Mouse (Mus musculus) heart, embryonic 14.5 days (tissue): ENCODE measurements around the gene Rftn1. TPM values are rescaled to one million over a fixed set of nuclear protein-coding genes. Genes with fewer than 3 reads are reported as not detected.
A peak's percentile ranks its signal among the peaks of the same experiment; 100 is the strongest.

Experiments
- ATAC-seq: fragments of 200-750 bp; cut with Nextera tagmentation; 2 replicates; pipeline ENCODE4 v1.8.0; 2017; ENCODE audit warnings: low read depth, moderate TSS enrichment; ENCODE audit not compliant: insufficient number of reproducible peaks, insufficient read depth, low FRiP score
- H3K27ac ChIP-seq, 2 experiments: fragments of 200-500 bp in 1 of 2; fragments of 300-500 bp in 1 of 2; sonication (generic) in 1 of 2; replicated peaks in 1 of 2; 2 replicates each; pipeline ENCODE4 v1.5.1; 2012 to 2014; ENCODE audit warnings: low read depth in 2 of 2, low read length in 2 of 2, control low read depth in 1 of 2, mild to moderate bottlenecking in 1 of 2, mixed read lengths in 1 of 2; ENCODE audit not compliant: control insufficient read depth in 1 of 2, insufficient read depth in 1 of 2
- H3K27me3 ChIP-seq: fragments of 300-500 bp; sonication (generic); 2 replicates; pipeline ENCODE4 v1.6.1; 2014; ENCODE audit warnings: mild to moderate bottlenecking, low read length, control low read depth; ENCODE audit not compliant: control insufficient read depth, insufficient read depth
- H3K36me3 ChIP-seq: fragments of 300-500 bp; sonication (generic); 2 replicates; pipeline ENCODE4 v1.6.1; 2014; ENCODE audit warnings: mild to moderate bottlenecking, control low read depth, low read length, mixed read lengths; ENCODE audit not compliant: control insufficient read depth, insufficient read depth
- H3K4me1 ChIP-seq, 2 experiments: fragments of 200-500 bp in 1 of 2; fragments of 300-500 bp in 1 of 2; sonication (generic) in 1 of 2; 2 replicates each; pipeline ENCODE4 v1.6.1; 2012 to 2014; ENCODE audit warnings: low read length in 2 of 2, control low read depth in 1 of 2, mixed read lengths in 1 of 2; ENCODE audit not compliant: control insufficient read depth in 2 of 2, insufficient read depth in 2 of 2
- H3K4me2 ChIP-seq: fragments of 300-500 bp; sonication (generic); 2 replicates; pipeline ENCODE4 v1.6.1; 2014; ENCODE audit warnings: mild to moderate bottlenecking, low read length
- H3K4me3 ChIP-seq, 2 experiments: fragments of 200-500 bp in 1 of 2; fragments of 300-500 bp in 1 of 2; sonication (generic) in 1 of 2; 2 replicates each; pipeline ENCODE4 v1.5.1; 2012 to 2014; ENCODE audit warnings: low read length in 2 of 2, mild to moderate bottlenecking in 2 of 2, control low read depth in 1 of 2, low read depth in 1 of 2, moderate library complexity in 1 of 2; ENCODE audit not compliant: control insufficient read depth in 1 of 2, insufficient read depth in 1 of 2
- H3K9ac ChIP-seq: fragments of 300-500 bp; sonication (generic); 2 replicates; pipeline ENCODE4 v1.6.1; 2014; ENCODE audit warnings: mild to moderate bottlenecking, low read length
- H3K9me3 ChIP-seq: fragments of 300-500 bp; sonication (generic); 2 replicates; pipeline ENCODE4 v1.6.1; 2016; ENCODE audit warnings: low read length, control low read depth; ENCODE audit not compliant: control insufficient read depth
- WGBS: fragments of 180-500 bp; shearing (Covaris S2); extraction: QIAGEN DNeasy Blood & Tissue Kit; methylation state at CpG from one replicate; pipeline ENCODE4 v1.1.7; 2014; 5-methylcytosine and 5-hydroxymethylcytosine counted together
- polyA plus RNA-seq: library from polyadenylated mRNA; unstranded; fragments of >200 nt; fragmentation: Nextera tagmentation; extraction: Ambion mirVana; gene quantifications from 2 replicates; pipeline ENCODE4 v1.2.1, GENCODE M21; 2014

The Rftn1 gene
- polyA plus RNA-seq, 1 experiment from 2014 or later, result 26.2 TPM

DNA sequence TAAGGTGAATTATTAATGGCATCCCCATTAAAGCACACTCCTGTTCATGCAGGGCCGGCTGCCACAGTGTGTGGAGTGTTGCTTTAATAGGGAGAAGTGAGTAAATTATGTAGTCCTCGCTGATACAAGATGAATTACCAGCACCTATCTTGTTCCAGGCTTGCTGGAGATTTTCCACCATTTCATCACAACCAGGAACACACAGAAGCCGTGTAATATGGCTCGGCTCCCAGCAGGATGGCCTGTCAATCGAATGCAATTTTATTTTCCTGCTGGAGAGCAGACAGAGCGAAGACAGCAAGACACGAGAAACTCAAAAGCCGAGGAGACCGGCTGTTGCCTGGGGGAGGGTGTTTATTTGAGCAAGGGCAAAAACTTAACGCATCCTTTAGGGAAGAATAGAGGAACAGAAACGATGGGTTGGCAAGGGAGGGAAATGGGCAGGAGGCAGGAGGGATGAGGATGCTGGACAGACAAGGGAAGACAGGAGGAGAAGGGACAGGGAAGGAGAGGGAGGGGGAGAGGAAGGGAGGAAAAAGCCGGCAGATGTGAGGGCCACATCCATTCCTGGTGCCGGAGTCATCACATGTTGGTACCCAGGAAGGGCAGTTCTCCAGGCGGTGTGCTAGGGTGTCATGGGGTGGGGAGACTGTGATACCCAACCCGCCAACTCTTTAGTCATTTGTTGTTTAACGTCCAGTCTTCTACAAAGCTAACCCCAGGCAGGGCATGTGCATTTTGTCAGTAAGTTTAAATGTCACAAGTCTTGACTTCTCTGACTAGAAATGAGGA, 39.9 kb downstream of the Rftn1 start:
- H3K9me3 ChIP-seq, result no peaks in the 10 kb centered on the region
- no peak overlapping the region for H3K4me3 ChIP-seq
- 0 out of 2 replicates have a peak, but pooled peaks cover 8% of the 10 kb centered on the region for H3K36me3 ChIP-seq
- H3K4me2 ChIP-seq, result no peak overlapping the region
- no peak overlapping the region for H3K9ac ChIP-seq
- no peak overlapping the region for H3K27ac ChIP-seq
- 71% methylated on average over 16 of the region's 16 CpGs for WGBS
- H3K4me1 ChIP-seq, result peaks cover 0 to 2% of the 10 kb centered on the region in 2 experiments; a peak in 1 of 4 replicates
- no peaks in the 10 kb centered on the region for H3K27me3 ChIP-seq
- ATAC-seq, result no peak

DNA sequence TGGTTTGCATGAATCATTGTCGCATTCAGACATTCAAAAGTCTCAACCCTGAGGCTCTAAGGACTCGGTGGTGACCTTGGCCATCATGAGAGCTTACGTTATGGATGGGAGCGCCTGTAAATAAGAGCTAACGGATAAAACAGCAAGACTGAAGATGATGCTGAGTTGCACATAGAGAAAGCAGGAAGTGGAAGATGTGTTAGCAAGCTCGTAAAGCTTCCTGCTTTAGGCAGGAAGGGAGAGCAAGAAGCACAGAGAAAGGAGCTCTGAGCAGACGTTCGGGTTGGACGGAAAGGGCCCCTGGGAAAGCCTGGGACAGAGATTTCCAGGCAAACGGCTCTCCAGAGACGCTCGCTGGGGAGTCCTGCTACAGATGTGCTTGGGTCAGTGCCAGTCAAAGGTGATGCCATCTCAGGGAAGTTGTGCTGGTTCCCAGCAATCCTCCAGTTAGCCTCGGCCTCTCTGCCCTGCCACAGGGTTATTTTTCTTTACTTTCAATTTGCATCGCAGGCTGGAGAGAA, 40.7 kb downstream of the Rftn1 start:
- no peak overlapping the region for H3K4me2 ChIP-seq
- ATAC-seq, result no peak
- H3K4me1 ChIP-seq, result peaks cover 0 to 2% of the 10 kb centered on the region in 2 experiments; a peak in 1 of 4 replicates
- H3K4me3 ChIP-seq, result no peak overlapping the region
- no peaks in the 10 kb centered on the region for H3K27me3 ChIP-seq
- H3K27ac ChIP-seq, result no peak overlapping the region
- H3K9ac ChIP-seq, result no peak overlapping the region
- 77% methylated on average over 14 of the region's 14 CpGs for WGBS
- no peaks in the 10 kb centered on the region for H3K9me3 ChIP-seq
- H3K36me3 ChIP-seq, result peaks cover 8% of the 10 kb centered on the region; the same call in 1 of the 2 replicates

DNA sequence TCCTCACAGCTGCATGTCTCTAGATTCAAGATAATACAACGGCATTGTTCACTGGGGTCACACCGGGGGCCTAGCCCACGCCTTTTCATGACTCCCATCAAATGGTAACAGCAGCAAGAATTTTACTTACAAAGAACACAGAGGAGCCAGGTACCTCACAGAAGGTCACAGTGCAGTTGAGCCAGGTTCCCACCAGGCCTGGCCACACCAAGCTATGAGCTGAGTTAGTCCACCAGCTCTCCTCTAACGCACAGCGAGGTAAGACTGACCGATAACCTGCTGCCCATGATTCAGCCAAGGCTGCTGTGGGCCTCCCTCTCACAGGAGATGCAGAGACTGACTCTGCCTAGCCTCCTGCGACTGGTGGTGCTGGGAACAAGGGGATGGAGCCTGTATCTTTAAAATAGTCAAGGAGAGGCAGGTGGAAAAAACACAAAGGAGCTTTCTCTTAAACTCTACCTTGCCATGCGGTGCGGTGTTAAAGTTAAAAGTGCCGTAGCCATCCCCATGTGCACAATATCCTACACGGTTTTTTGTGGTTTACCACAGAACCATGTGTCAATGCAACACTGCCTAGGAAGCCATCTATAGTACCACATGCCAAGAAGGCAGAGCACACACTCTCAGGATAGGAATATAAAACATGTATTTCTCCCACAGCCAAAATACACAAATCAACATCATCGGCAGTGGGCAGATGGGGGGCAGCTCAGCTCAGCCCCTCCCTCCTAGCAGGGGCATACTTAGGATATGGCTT, 42.5 kb downstream of the Rftn1 start:
- Histone ChIP-seq H3K36me3 (peaks cover 15% of the 10 kb centered on the region; the same call in 1 of the 2 replicates), H3K4me2 (no peak overlapping the region), H3K9ac (no peak overlapping the region), H3K9me3 (no peaks in the 10 kb centered on the region), H3K4me1 (peaks cover 0 to 2% of the 10 kb centered on the region in 2 experiments; a peak in 1 of 4 replicates), H3K27me3 (no peaks in the 10 kb centered on the region), H3K4me3 (no peak overlapping the region), H3K27ac (no peak overlapping the region)
- 89% methylated on average over 12 of the region's 12 CpGs for WGBS
- ATAC-seq, result no peak

DNA sequence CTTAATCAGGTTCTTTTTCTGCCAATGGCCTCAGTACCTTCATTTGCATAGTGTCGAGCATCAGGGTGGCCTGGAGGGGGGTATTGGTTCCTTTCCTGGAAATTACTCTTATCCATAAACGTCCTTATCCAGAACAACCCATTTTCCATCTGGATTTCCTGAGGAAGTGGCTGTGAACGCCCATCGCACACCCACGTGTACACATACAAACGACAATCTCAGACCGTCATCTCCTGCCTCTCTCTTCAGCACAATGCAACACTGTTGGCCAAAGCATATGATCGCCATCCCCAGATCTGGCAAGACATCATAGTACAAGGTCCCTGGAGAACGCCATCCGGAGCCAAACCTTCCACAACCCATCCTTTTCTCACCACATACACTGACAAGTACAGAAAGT, 47.1 kb downstream of the Rftn1 start:
- Histone ChIP-seq H3K4me1 (no peaks in the 10 kb centered on the region), H3K4me2 (no peak overlapping the region), H3K36me3 (peaks cover 15% of the 10 kb centered on the region; the same call in 1 of the 2 replicates), H3K27me3 (no peaks in the 10 kb centered on the region), H3K9ac (no peak overlapping the region), H3K27ac (no peak overlapping the region), H3K9me3 (no peaks in the 10 kb centered on the region), H3K4me3 (no peak overlapping the region)
- ATAC-seq, result peak; percentile 64
- WGBS, result 65% methylated on average over 10 of the region's 10 CpGs

DNA sequence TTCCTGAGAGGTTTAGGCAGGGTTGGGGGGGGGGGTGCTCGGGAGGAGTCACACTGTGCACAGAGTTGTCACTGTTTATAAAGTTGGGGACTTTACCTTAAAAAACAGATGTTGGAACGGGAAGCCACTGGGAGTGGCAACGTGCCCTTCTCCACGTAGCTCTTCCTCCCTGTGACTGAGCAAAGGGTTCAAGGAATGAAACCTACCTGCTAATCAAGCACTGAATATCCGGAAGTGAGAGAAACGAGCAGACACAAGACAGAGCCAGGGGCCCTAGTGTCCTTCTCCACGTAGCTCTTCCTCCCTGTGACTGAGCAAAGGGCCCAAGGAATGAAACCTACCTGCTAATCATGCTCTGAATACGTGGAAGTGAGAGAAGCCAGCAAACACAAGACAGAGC, 47.9 kb downstream of the Rftn1 start:
- H3K4me2 ChIP-seq, result no peak overlapping the region
- no peaks in the 10 kb centered on the region for H3K27me3 ChIP-seq
- H3K4me3 ChIP-seq, result no peak overlapping the region
- no peak overlapping the region for H3K9ac ChIP-seq
- no peak for ATAC-seq
- peaks cover 15% of the 10 kb centered on the region; the same call in 1 of the 2 replicates for H3K36me3 ChIP-seq
- H3K27ac ChIP-seq, result no peak overlapping the region
- WGBS, result 65% methylated on average over 8 of the region's 8 CpGs
- H3K9me3 ChIP-seq, result no peaks in the 10 kb centered on the region
- no peaks in the 10 kb centered on the region for H3K4me1 ChIP-seq

DNA sequence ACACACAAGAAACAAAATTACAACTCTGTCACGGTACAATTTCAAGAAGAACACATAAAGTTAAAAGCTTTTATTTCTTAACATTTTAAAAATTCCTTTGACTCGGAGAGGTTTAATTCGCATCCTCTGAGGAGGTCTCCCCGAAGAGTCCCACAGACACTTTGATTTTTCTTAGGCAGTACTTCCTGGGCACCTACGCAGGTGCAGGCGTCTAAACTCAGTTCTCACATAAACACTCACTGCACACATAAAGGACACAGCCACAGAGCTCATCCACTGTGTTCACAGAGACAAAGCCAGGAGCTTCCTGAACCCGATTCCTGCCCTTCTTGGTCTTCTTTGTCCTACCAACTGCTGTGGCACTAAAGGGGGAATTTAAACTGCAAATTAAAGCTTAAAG, 48.3 kb downstream of the Rftn1 start:
- H3K4me1 ChIP-seq, result no peaks in the 10 kb centered on the region
- H3K27me3 ChIP-seq, result no peaks in the 10 kb centered on the region
- no peak overlapping the region for H3K27ac ChIP-seq
- H3K9me3 ChIP-seq, result no peaks in the 10 kb centered on the region
- 90% methylated on average over 7 of the region's 7 CpGs for WGBS
- peaks cover 15% of the 10 kb centered on the region; the same call in 1 of the 2 replicates for H3K36me3 ChIP-seq
- ATAC-seq, result no peak
- no peak overlapping the region for H3K4me3 ChIP-seq
- no peak overlapping the region for H3K4me2 ChIP-seq
- H3K9ac ChIP-seq, result no peak overlapping the region

DNA sequence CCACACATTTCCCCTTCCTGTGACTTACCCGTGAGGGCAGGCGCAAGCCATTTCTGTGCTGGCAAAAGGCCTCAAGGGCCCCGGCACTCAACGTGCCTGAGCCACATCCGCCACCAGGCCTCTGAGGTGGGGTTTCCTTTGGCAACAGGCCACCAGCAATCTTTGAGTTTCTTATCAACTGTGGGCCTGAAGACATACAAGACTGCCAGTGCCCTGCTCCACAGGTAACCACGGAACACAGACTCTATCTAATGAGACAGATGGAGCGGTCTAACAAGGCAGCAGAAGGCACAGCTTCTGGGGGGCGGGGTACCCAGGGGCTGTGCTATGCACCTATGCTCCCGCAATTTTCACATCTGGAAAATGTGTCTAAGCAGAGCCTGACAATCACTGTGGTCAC, 54.4 kb downstream of the Rftn1 start:
- Histone ChIP-seq H3K4me3 (no peak overlapping the region), H3K9me3 (no peaks in the 10 kb centered on the region), H3K36me3 (0 out of 2 replicates have a peak, but pooled peaks cover 5% of the 10 kb centered on the region), H3K27ac (peak overlapping the region in 1 of 2 experiments; percentile 4; a peak in 2 of 4 replicates), H3K4me2 (no peak overlapping the region), H3K9ac (no peak overlapping the region), H3K27me3 (no peaks in the 10 kb centered on the region), H3K4me1 (peaks cover 8 to 18% of the 10 kb centered on the region in 2 experiments)
- 38% methylated on average over 9 of the region's 9 CpGs for WGBS
- no peak for ATAC-seq
